Mouse (Mus musculus) forebrain, embryonic 15.5 days (tissue): ENCODE data around the gene Poc5. TPM values are rescaled to one million over a fixed set of nuclear protein-coding genes. Genes with fewer than 3 reads are reported as not detected.
A peak's percentile ranks its signal among the peaks of the same experiment; 100 is the strongest.

ENCODE experiments used
- ATAC-seq: fragments of 200-750 bp; cut with Nextera tagmentation; replicated peaks from 2 replicates; pipeline ENCODE4 v1.8.0; 2017; ENCODE audit warnings: mild to moderate bottlenecking, moderate TSS enrichment, moderate library complexity
- H3K27ac ChIP-seq: fragments of 300-500 bp; sonication (generic); replicated peaks from 2 replicates; pipeline ENCODE4 v1.5.1; 2015; ENCODE audit warnings: mild to moderate bottlenecking, inconsistent platforms
- H3K27me3 ChIP-seq: fragments of 300-500 bp; sonication (generic); 2 replicates; pipeline ENCODE4 v1.6.1; 2015; ENCODE audit warnings: inconsistent platforms
- H3K36me3 ChIP-seq: fragments of 300-500 bp; sonication (generic); 2 replicates; pipeline ENCODE4 v1.6.1; 2015; ENCODE audit warnings: mild to moderate bottlenecking, inconsistent platforms
- H3K4me1 ChIP-seq: fragments of 300-500 bp; sonication (generic); 2 replicates; pipeline ENCODE4 v1.6.1; 2015; ENCODE audit warnings: inconsistent platforms
- H3K4me2 ChIP-seq: fragments of 300-500 bp; sonication (generic); replicated peaks from 2 replicates; pipeline ENCODE4 v1.6.1; 2015; ENCODE audit warnings: mild to moderate bottlenecking, inconsistent platforms
- H3K4me3 ChIP-seq: fragments of 300-500 bp; sonication (generic); 2 replicates; pipeline ENCODE4 v1.5.1; 2015; ENCODE audit warnings: mild to moderate bottlenecking, inconsistent platforms
- H3K9ac ChIP-seq: fragments of 300-500 bp; sonication (generic); replicated peaks from 2 replicates; pipeline ENCODE4 v1.6.1; 2015; ENCODE audit warnings: mild to moderate bottlenecking, inconsistent platforms
- H3K9me3 ChIP-seq: fragments of 300-500 bp; sonication (generic); 2 replicates; pipeline ENCODE4 v1.6.1; 2016; ENCODE audit warnings: inconsistent platforms
- WGBS: fragments of 180-500 bp; shearing (Covaris S2); methylation state at CpG from one replicate; pipeline ENCODE4 v1.1.7; 2015; ENCODE audit warnings: mixed read lengths; 5-methylcytosine and 5-hydroxymethylcytosine counted together
- polyA plus RNA-seq: library from polyadenylated mRNA; unstranded; fragments of >200 nt; fragmentation: Nextera tagmentation; extraction: Ambion mirVana; gene quantifications from 2 replicates; pipeline ENCODE4 v1.2.1, GENCODE M21; 2015

Poc5 gene
- 26.2 and 27.1 TPM in 2 replicates for polyA plus RNA-seq

- Histone ChIP-seq H3K36me3 (peaks cover 31% of the 10 kb centered on the region), H3K27me3 (no peaks in the 10 kb centered on the region), H3K4me1 (peaks cover 16% of the 10 kb centered on the region), H3K4me3 (peak within 1 kb of the TSS; percentile 68), H3K4me2 (peak within 1 kb of the TSS; percentile 71), H3K9ac (peak within 1 kb of the TSS; percentile 67), H3K9me3 (no peaks in the 10 kb centered on the region), H3K27ac (peak within 1 kb of the TSS; percentile 81)
- under 1% methylated on average over 44 of the region's 44 CpGs for WGBS
- peak; percentile 100 for ATAC-seq
Measured at GRCm38 (mm10) chr13:96388042-96388888, at the start of gene Poc5. Poc5 (plus strand) TSS chr13:96388294.

DNA sequence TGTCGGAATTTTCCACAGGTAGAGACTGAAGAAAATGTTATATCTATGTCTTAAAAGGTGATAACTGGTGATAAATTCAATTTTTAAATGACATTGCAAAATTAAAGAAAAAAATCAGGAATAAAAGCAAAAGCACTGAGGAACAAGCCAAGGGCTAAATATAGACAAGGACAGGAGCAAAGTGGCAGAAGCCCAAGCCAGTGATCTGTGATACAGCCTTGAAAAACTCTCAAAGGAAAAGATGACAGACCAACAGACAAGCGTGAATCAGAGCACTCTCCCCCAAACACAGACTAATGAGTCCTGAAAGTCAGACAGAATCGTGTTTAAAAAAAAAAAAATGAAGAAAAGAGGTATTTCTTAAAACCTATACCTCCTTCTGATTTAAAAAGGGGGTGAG, 46.6 kb upstream of the Poc5 start:
- Histone ChIP-seq H3K4me1 (no peaks in the 10 kb centered on the region), H3K9ac (no peak overlapping the region), H3K9me3 (no peaks in the 10 kb centered on the region), H3K27ac (no peak overlapping the region), H3K36me3 (no peaks in the 10 kb centered on the region), H3K27me3 (no peaks in the 10 kb centered on the region), H3K4me3 (no peak overlapping the region), H3K4me2 (no peak overlapping the region)
- WGBS: 77% methylated on average over 3 of the region's 3 CpGs
- ATAC-seq: no peak

DNA sequence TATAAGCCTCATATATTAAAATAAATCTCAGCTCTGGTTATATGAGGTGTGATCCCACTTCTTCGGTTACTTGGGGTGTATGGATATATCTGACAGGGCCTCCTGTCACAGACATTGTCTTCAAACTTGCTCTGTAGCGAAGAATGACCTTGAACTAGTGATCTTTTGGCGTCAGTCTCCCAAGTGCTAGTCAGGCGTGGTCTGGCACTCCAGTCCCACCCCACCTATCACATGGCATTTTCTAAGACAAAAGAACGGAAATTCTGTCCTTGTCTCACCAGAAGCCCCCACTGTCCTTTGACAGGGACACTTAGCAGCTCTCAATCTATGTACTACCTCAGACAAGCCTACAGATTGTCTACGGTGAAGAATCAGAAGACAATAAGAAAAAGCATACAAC, 43.3 kb upstream of the Poc5 start:
- no peak for ATAC-seq
- Histone ChIP-seq H3K4me3 (no peak overlapping the region), H3K27ac (no peak overlapping the region), H3K27me3 (no peaks in the 10 kb centered on the region), H3K9me3 (no peaks in the 10 kb centered on the region), H3K4me1 (no peaks in the 10 kb centered on the region), H3K4me2 (no peak overlapping the region), H3K9ac (no peak overlapping the region), H3K36me3 (no peaks in the 10 kb centered on the region)
- 84% methylated on average over 6 of the region's 6 CpGs for WGBS

DNA sequence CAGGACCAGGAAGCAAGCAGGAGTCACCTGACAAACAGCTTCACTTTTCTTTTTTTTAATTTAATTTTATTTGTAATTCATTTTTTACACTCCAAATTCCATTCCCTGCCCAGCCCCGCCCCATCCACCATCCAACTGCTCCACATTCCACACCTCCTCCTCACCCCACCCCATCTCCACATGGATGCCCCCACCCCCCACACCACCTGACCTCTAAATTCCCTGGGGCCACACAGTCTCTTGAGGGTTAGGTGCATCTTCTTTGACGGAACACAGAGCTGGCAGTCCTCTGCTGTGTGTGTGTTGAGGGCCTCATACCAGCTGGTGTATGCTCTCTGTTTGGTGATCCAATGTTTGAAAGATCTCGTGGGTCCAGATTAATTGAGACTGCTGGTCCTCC, 41.5 kb upstream of the Poc5 start:
- H3K4me3 ChIP-seq: no peak overlapping the region
- H3K27me3 ChIP-seq: no peaks in the 10 kb centered on the region
- no peak overlapping the region for H3K27ac ChIP-seq
- no peaks in the 10 kb centered on the region for H3K9me3 ChIP-seq
- WGBS: 46% methylated on average over 3 of the region's 3 CpGs
- H3K4me2 ChIP-seq: no peak overlapping the region
- ATAC-seq: no peak
- no peak overlapping the region for H3K9ac ChIP-seq
- H3K36me3 ChIP-seq: no peaks in the 10 kb centered on the region
- H3K4me1 ChIP-seq: 0 out of 2 replicates have a peak, but pooled peaks cover 4% of the 10 kb centered on the region

GRCm38 (mm10) chr13:96350207-96350606, 37.9 kb upstream of the Poc5 start:
- ATAC-seq: no peak
- H3K36me3 ChIP-seq: no peaks in the 10 kb centered on the region
- WGBS: 78% methylated on average over 6 of the region's 6 CpGs
- no peak overlapping the region for H3K4me3 ChIP-seq
- 0 out of 2 replicates have a peak, but pooled peaks cover 4% of the 10 kb centered on the region for H3K4me1 ChIP-seq
- H3K27ac ChIP-seq: no peak overlapping the region
- no peak overlapping the region for H3K9ac ChIP-seq
- no peak overlapping the region for H3K4me2 ChIP-seq
- no peaks in the 10 kb centered on the region for H3K9me3 ChIP-seq
- H3K27me3 ChIP-seq: no peaks in the 10 kb centered on the region

- no peak overlapping the region for H3K9ac ChIP-seq
- no peak; the same call in 1 of the 2 replicates for ATAC-seq
- WGBS: 67% methylated on average over 12 of the region's 12 CpGs
- no peaks in the 10 kb centered on the region for H3K36me3 ChIP-seq
- H3K4me1 ChIP-seq: 0 out of 2 replicates have a peak, but pooled peaks cover 4% of the 10 kb centered on the region
- no peak overlapping the region for H3K4me2 ChIP-seq
- no peaks in the 10 kb centered on the region for H3K27me3 ChIP-seq
- no peak overlapping the region for H3K4me3 ChIP-seq
- no peaks in the 10 kb centered on the region for H3K9me3 ChIP-seq
- no peak overlapping the region for H3K27ac ChIP-seq
Measured at GRCm38 (mm10) chr13:96351264-96351663, 36.8 kb upstream of the Poc5 start.

DNA sequence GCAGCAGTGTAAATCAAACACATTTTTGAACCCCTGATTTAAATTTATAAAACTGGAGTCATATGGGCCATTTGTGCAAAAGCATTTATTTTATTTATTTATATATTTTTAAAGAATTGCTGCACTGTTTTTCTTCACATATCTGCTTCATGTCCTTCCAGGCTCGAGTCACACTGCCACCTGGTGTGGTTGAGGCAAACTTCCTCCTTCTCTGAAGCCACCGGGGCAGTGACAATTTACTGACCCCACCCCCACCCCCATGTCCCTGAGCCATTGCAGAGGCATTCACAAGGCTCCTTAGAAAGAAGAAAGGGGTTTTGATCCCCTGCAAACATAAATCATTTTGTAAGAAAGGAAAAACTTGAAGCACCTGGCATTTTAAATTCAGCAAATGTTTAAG, 12.6 kb upstream of the Poc5 start:
- ATAC-seq: no peak
- Histone ChIP-seq H3K27me3 (no peaks in the 10 kb centered on the region), H3K9ac (no peak overlapping the region), H3K27ac (no peak overlapping the region), H3K36me3 (no peaks in the 10 kb centered on the region), H3K4me3 (no peak overlapping the region), H3K4me2 (no peak overlapping the region), H3K4me1 (no peaks in the 10 kb centered on the region), H3K9me3 (no peaks in the 10 kb centered on the region)
- WGBS: 13% methylated on average over 2 of the region's 2 CpGs

DNA sequence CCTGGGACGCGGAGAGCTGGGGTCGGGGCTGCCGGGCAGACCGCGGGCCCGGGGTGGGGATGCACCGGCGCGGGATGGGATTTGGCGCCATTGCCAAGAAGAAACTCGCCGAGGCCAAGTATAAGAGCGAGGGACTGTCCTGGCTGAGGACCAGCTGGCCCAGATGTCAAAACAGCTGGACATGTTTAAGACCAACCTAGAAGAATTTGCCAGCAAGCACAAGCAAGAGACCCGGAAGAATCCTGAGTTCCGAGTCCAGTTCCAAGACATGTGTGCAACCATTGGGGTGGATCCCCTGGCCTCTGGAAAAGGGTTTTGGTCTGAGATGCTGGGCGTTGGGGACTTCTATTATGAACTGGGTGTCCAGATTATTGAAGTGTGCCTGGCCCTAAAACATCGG, 11.2 kb upstream of the Poc5 start:
- Histone ChIP-seq H3K27ac (no peak overlapping the region), H3K9ac (no peak overlapping the region), H3K4me2 (no peak overlapping the region), H3K27me3 (no peaks in the 10 kb centered on the region), H3K9me3 (no peaks in the 10 kb centered on the region), H3K4me1 (no peaks in the 10 kb centered on the region), H3K4me3 (no peak overlapping the region), H3K36me3 (no peaks in the 10 kb centered on the region)
- 95% methylated on average over 18 of the region's 18 CpGs for WGBS
- ATAC-seq: no peak

DNA sequence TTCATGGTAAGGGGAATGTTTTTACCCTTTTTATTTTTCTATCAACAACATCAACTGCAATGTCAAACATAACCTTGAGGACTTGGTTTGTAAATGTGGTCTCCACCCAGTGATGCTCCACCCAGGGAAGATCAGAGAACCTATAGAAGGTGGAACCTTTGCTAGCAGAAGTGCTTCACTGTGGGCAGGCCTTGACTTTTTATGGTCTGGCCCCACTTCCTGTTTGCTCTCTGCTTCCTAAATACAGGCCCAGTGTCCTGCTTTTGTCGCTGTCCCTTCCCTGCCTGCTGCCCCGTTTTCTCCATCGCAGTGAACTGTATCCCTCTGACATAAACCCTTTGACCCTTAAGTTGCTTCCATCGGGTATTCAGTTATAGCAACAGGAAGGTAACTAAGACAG, 10.2 kb upstream of the Poc5 start:
- 83% methylated on average over 4 of the region's 4 CpGs for WGBS
- H3K36me3 ChIP-seq: no peaks in the 10 kb centered on the region
- no peaks in the 10 kb centered on the region for H3K4me1 ChIP-seq
- H3K27ac ChIP-seq: no peak overlapping the region
- H3K4me3 ChIP-seq: no peak overlapping the region
- no peak overlapping the region for H3K4me2 ChIP-seq
- no peaks in the 10 kb centered on the region for H3K27me3 ChIP-seq
- no peaks in the 10 kb centered on the region for H3K9me3 ChIP-seq
- no peak overlapping the region for H3K9ac ChIP-seq
- no peak for ATAC-seq

DNA sequence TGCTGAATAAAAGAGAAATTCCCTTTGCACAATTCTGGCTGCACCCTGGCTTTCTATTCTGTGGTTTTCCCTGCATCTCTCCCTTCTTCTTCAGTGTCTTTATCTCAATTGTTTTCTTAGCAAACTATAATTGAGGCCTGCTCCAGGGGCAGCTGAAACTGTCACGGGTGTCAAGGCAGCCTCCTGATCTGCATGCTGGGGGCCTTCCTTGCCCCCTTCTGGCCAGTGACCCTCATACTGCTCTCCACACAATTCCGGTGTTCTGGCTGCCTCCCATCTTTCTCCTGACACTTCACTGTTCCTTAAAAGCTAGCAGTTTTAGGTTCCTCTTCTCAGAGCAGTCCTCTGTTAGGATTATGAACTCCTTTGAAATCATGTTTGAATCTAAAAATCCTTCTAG, 1.2 kb downstream of the Poc5 start:
- Histone ChIP-seq H3K4me2 (peak overlapping the region; percentile 65), H3K9me3 (no peaks in the 10 kb centered on the region), H3K9ac (peak overlapping the region; percentile 67), H3K4me3 (peak overlapping the region; percentile 68), H3K27me3 (no peaks in the 10 kb centered on the region), H3K27ac (no peak overlapping the region), H3K36me3 (peaks cover 40% of the 10 kb centered on the region), H3K4me1 (peaks cover 16% of the 10 kb centered on the region)
- no peak for ATAC-seq
- WGBS: 15% methylated on average over 2 of the region's 2 CpGs

- no peaks in the 10 kb centered on the region for H3K27me3 ChIP-seq
- no peak overlapping the region for H3K4me3 ChIP-seq
- H3K9ac ChIP-seq: no peak overlapping the region
- WGBS: 98% methylated on average over 5 of the region's 5 CpGs
- H3K4me2 ChIP-seq: no peak overlapping the region
- H3K27ac ChIP-seq: no peak overlapping the region
- ATAC-seq: no peak
- peaks cover 88% of the 10 kb centered on the region for H3K36me3 ChIP-seq
- no peaks in the 10 kb centered on the region for H3K9me3 ChIP-seq
- H3K4me1 ChIP-seq: no peaks in the 10 kb centered on the region
Measured at GRCm38 (mm10) chr13:96401251-96401650, 13.2 kb downstream of the Poc5 start.

- Histone ChIP-seq H3K9ac (no peak overlapping the region), H3K27me3 (no peaks in the 10 kb centered on the region), H3K4me1 (0 out of 2 replicates have a peak, but pooled peaks cover 3% of the 10 kb centered on the region), H3K27ac (no peak overlapping the region), H3K4me2 (no peak overlapping the region), H3K9me3 (no peaks in the 10 kb centered on the region), H3K36me3 (peaks cover 60% of the 10 kb centered on the region), H3K4me3 (no peak overlapping the region)
- WGBS: 92% methylated on average over 2 of the region's 2 CpGs
- ATAC-seq: no peak
Measured at GRCm38 (mm10) chr13:96405518-96405917, 17.4 kb downstream of the Poc5 start.
